Mouse (Mus musculus): ENCODE measurements around the gene Ccm2. TPM values are rescaled to one million over a fixed set of nuclear protein-coding genes. Genes with fewer than 3 reads are reported as not detected.

Ccm2 gene
- polyA plus RNA-seq, 1 experiment from 2014 or later, result 36.0 TPM

DNA sequence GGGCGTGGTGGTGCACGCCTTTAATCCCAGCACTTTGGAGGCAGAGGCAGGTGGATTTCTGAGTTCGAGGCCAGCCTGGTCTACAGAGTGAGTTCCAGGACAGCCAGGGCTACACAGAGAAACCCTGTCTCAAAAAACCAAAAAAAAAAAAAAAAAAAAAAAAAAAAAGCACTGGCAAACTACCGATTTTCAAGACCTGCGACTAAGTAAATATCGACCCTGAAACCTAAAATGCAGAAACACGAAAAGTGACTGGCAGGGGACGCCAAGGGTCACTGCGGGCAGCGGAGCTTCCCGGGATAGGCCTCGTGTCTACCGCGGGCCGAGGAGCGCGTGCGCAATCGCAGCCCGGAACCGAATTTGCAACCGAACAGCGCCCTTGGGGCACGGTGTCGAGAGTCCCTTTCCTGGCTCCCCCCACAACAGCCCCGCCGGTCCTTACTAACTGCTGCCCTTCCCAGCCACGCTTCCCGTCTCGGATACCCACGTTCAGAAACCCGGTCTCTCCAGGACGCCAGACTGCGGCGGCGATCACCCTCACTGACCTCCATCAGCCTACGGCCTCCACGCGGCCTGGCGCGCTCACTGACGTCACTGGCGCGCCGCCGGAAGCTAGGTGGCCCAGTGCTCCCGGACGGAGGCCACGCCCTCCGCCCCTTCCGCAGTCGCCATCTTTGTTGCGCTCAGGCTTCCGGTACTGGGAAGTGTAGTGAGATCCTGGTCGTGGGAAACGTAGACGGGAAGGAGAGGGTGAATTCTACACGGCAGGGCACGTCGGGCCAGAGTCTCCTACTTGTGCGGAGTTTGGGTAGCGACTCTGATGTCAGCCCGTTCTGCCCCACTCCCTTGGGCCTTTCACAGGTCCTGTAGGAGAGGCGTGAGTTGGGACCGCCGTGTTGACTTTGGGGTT lies 79.0 kb downstream of the Ccm2 start, which contains the start of gene Tbrg4:
TSS of gene Tbrg4 (minus strand) at position 590 of the 910 bp plus-strand sequence.
- peak within 1 kb of the TSS; percentile 84 for H3K4me2 ChIP-seq (ENCODE audit: low read depth, low read length)
- no peaks in the 10 kb centered on the region for H3K27me3 ChIP-seq (ENCODE audit: control insufficient read depth, insufficient read depth, low read depth, low read length)
- ATAC-seq (ENCODE audit: low read depth), result peak; percentile 93
- H3K9ac ChIP-seq (ENCODE audit: low read depth, low read length), result peak within 1 kb of the TSS; percentile 75
- H3K4me3 ChIP-seq (ENCODE audit: low read depth, low read length), result peak within 1 kb of the TSS; percentile 87
- under 1% methylated on average over 66 of the region's 66 CpGs for WGBS (ENCODE audit: insufficient replicate concordance)
- H3K36me3 ChIP-seq (ENCODE audit: control insufficient read depth, insufficient read depth), result peaks cover 18% of the 10 kb centered on the region
- no peaks in the 10 kb centered on the region for H3K9me3 ChIP-seq (replicated peaks; ENCODE audit: control insufficient read depth, low read length)
- H3K4me1 ChIP-seq (ENCODE audit: control insufficient read depth, low read depth, low read length), result peaks cover 32% of the 10 kb centered on the region
- H3K27ac ChIP-seq (ENCODE audit: low read length), result peak within 1 kb of the TSS; percentile 89

DNA sequence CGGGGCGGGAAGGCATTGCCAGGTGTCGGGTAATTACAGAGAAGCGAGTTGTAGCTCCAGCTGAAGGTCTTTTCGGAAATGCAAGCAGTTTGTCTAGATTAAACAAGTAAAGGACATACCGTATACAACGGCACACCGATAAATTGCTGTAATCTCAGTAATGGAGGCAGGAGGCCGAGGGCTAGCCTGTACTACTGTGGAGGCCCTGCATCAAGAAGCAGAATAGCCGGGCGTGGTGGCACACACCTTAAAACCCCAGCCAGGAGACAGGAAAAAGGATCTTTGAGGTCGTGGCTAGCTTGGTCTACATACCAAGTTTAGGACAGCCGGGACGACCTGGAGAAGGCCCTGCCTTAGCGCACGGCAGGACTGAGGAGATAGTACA lies 79.7 kb downstream of the Ccm2 start:
- Histone ChIP-seq H3K9me3 (replicated peaks; ENCODE audit: control insufficient read depth, low read length) (no peaks in the 10 kb centered on the region), H3K27ac (ENCODE audit: low read length) (peak overlapping the region; percentile 89), H3K4me3 (ENCODE audit: low read depth, low read length) (peak overlapping the region; percentile 87), H3K9ac (ENCODE audit: low read depth, low read length) (peak overlapping the region; percentile 75), H3K36me3 (ENCODE audit: control insufficient read depth, insufficient read depth) (peaks cover 12% of the 10 kb centered on the region), H3K27me3 (ENCODE audit: control insufficient read depth, insufficient read depth, low read depth, low read length) (no peaks in the 10 kb centered on the region), H3K4me1 (ENCODE audit: control insufficient read depth, low read depth, low read length) (peaks cover 32% of the 10 kb centered on the region), H3K4me2 (ENCODE audit: low read depth, low read length) (peak overlapping the region; percentile 84)
- peak; percentile 7 for ATAC-seq (ENCODE audit: low read depth)
- 6% methylated on average over 16 of the region's 16 CpGs for WGBS (ENCODE audit: insufficient replicate concordance)

DNA sequence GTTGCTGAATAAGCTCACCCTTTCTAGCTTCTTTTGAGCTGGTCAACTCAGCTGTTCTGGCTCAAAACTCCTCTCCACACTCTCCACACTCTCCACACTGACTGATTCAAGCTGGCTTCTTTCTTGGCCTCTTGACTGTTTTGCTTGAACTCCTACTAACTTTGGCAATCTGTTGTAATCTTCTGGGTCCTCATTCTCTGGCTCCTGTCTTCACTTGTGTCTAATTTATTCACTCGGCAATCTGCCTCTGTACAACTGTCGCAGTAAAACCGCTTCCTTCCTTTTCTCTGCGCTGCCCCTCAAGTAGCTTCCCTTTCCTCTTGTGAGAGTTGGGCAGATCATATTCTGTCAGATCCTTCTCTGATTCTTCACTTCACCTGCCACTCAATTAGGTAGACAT lies 81.0 kb downstream of the Ccm2 start:
- H3K9me3 ChIP-seq (replicated peaks; ENCODE audit: control insufficient read depth, low read length), result no peaks in the 10 kb centered on the region
- WGBS (ENCODE audit: insufficient replicate concordance), result 50% methylated on average over 4 of the region's 4 CpGs
- H3K36me3 ChIP-seq (ENCODE audit: control insufficient read depth, insufficient read depth), result peaks cover 6% of the 10 kb centered on the region
- no peak for ATAC-seq (ENCODE audit: low read depth)
- H3K4me1 ChIP-seq (ENCODE audit: control insufficient read depth, low read depth, low read length), result peaks cover 32% of the 10 kb centered on the region
- H3K4me3 ChIP-seq (ENCODE audit: low read depth, low read length), result no peak overlapping the region
- no peak overlapping the region for H3K4me2 ChIP-seq (ENCODE audit: low read depth, low read length)
- no peak overlapping the region for H3K9ac ChIP-seq (ENCODE audit: low read depth, low read length)
- peak overlapping the region; percentile 69 for H3K27ac ChIP-seq (ENCODE audit: low read length)
- no peaks in the 10 kb centered on the region for H3K27me3 ChIP-seq (ENCODE audit: control insufficient read depth, insufficient read depth, low read depth, low read length)

DNA sequence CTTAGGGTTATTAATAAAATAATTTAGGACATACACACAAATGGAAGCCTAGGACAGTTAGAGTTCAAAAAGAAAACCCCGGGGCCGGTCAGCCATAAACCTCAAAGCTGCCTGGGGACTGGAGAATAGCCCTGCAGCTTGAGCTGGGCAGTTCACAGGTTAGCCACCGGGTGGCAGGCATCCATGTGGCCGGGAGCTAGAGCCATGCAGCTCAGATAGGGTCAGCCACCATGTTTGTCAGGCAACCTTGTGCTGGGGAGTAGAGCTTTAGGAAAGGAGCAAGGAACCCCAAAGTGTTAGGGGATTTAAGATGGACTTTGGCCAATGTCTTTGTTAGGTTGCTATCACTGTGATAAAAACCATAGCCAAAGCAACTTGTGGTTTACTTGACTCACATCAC lies 81.9 kb downstream of the Ccm2 start:
- Histone ChIP-seq H3K9ac (ENCODE audit: low read depth, low read length) (no peak overlapping the region), H3K36me3 (ENCODE audit: control insufficient read depth, insufficient read depth) (no peaks in the 10 kb centered on the region; the same call in none of the 2 replicates), H3K9me3 (replicated peaks; ENCODE audit: control insufficient read depth, low read length) (no peaks in the 10 kb centered on the region), H3K27me3 (ENCODE audit: control insufficient read depth, insufficient read depth, low read depth, low read length) (no peaks in the 10 kb centered on the region), H3K4me3 (ENCODE audit: low read depth, low read length) (no peak overlapping the region), H3K4me1 (ENCODE audit: control insufficient read depth, low read depth, low read length) (peaks cover 27% of the 10 kb centered on the region), H3K4me2 (ENCODE audit: low read depth, low read length) (no peak overlapping the region), H3K27ac (ENCODE audit: low read length) (no peak overlapping the region)
- ATAC-seq (ENCODE audit: low read depth), result no peak
- WGBS (ENCODE audit: insufficient replicate concordance), result 21% methylated on average over 4 of the region's 4 CpGs

DNA sequence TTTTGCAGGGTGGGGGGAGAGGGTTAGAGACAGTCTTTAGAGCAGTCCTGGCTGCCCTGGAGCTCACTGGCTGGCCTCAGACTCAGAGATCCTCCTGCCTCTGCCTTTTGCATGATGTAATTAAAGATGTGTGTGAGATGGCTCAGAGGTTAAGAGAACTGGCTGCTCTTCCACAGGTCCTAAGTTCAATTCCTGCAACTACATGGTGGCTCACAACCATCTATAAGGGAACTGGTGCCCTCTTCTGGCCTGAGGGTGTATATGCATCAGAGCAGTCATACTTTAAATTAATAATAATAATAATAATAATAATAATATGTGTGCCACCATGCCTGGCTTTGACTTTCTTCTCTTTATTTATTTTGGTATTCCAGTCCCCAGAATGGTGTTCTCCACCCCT lies 83.0 kb downstream of the Ccm2 start:
- Histone ChIP-seq H3K27ac (ENCODE audit: low read length) (no peak overlapping the region), H3K9ac (ENCODE audit: low read depth, low read length) (no peak overlapping the region), H3K4me3 (ENCODE audit: low read depth, low read length) (no peak overlapping the region), H3K4me2 (ENCODE audit: low read depth, low read length) (no peak overlapping the region), H3K4me1 (ENCODE audit: control insufficient read depth, low read depth, low read length) (peaks cover 16% of the 10 kb centered on the region), H3K36me3 (ENCODE audit: control insufficient read depth, insufficient read depth) (no peaks in the 10 kb centered on the region), H3K9me3 (replicated peaks; ENCODE audit: control insufficient read depth, low read length) (no peaks in the 10 kb centered on the region), H3K27me3 (ENCODE audit: control insufficient read depth, insufficient read depth, low read depth, low read length) (no peaks in the 10 kb centered on the region)
- no peak for ATAC-seq (ENCODE audit: low read depth)

DNA sequence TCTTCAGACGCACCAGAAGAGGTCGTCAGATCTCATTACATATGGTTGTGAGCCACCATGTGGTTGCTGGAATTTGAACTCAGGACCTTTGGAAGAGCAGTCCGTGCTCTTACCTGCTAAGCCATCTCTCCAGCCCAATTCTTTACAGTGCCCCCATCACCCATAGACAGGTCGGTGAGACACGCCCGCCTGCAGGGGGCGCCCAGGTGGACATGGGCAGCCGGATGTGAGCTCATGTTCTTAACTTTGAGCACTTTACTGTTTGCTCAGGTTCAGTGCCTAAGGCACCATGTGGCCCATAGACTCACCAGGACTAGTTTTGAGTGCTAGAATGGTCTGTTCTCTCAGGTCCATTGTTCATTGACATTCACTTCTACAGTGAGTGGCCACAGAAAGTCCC lies 89.5 kb downstream of the Ccm2 start:
- 55% methylated on average over 8 of the region's 8 CpGs for WGBS (ENCODE audit: insufficient replicate concordance)
- H3K4me3 ChIP-seq (ENCODE audit: low read depth, low read length), result no peak overlapping the region
- H3K9ac ChIP-seq (ENCODE audit: low read depth, low read length), result no peak overlapping the region
- no peaks in the 10 kb centered on the region for H3K27me3 ChIP-seq (ENCODE audit: control insufficient read depth, insufficient read depth, low read depth, low read length)
- no peak for ATAC-seq (ENCODE audit: low read depth)
- H3K27ac ChIP-seq (ENCODE audit: low read length), result no peak overlapping the region
- no peaks in the 10 kb centered on the region for H3K36me3 ChIP-seq (ENCODE audit: control insufficient read depth, insufficient read depth)
- no peak overlapping the region for H3K4me2 ChIP-seq (ENCODE audit: low read depth, low read length)
- no peaks in the 10 kb centered on the region for H3K4me1 ChIP-seq (ENCODE audit: control insufficient read depth, low read depth, low read length)
- H3K9me3 ChIP-seq (replicated peaks; ENCODE audit: control insufficient read depth, low read length), result no peaks in the 10 kb centered on the region

DNA sequence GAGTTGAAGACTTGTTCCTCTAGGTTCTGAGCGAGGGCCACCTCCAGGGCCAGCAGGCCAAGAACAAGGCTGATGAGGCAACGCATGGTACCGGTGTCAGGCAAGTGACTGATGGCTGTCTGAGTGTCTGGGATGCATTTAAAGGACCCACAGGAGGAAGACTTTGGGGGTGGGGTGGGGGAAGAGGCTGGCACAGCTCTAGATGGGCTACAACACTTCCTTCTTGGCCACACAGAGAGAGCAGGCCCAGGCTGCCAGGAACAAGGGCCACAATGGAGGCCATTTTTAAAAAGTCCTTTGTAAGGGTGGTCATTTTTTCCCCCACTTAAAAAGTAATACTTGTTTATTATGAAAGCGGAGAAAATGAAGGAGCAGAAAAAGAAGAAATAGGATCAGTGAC lies 91.8 kb downstream of the Ccm2 start, which contains the start of gene Wap:
TSS of gene Wap (minus strand) at position 101 of the 400 bp plus-strand sequence.
- Histone ChIP-seq H3K27ac (ENCODE audit: low read length) (no peak within 1 kb of the TSS), H3K27me3 (ENCODE audit: control insufficient read depth, insufficient read depth, low read depth, low read length) (no peaks in the 10 kb centered on the region), H3K4me1 (ENCODE audit: control insufficient read depth, low read depth, low read length) (no peaks in the 10 kb centered on the region), H3K36me3 (ENCODE audit: control insufficient read depth, insufficient read depth) (no peaks in the 10 kb centered on the region), H3K4me3 (ENCODE audit: low read depth, low read length) (no peak within 1 kb of the TSS), H3K9me3 (replicated peaks; ENCODE audit: control insufficient read depth, low read length) (no peaks in the 10 kb centered on the region), H3K9ac (ENCODE audit: low read depth, low read length) (no peak within 1 kb of the TSS), H3K4me2 (ENCODE audit: low read depth, low read length) (no peak within 1 kb of the TSS)
- 71% methylated on average over 4 of the region's 4 CpGs for WGBS (ENCODE audit: insufficient replicate concordance)
- ATAC-seq (ENCODE audit: low read depth), result no peak

DNA sequence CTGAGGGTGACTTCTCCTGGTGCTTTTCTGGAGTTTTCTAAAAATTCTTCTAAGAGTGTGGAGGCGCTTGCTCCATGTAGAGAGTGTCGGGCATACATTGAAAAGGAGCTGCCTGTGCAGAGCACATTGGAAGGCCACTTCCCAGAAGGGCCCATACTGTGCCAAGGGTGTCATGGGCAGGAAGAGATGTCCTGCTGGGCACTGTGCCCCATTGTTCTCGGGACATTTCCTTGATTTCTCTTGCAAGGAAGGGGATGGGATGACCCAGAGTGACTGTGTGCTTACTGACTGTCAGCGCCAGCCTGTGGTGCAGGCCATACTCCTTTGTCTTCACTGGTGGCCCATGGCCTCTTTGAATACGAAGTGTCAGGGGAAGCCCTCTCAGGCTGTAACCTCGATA lies 92.4 kb downstream of the Ccm2 start:
- no peak overlapping the region for H3K9ac ChIP-seq (ENCODE audit: low read depth, low read length)
- 53% methylated on average over 6 of the region's 6 CpGs for WGBS (ENCODE audit: insufficient replicate concordance)
- H3K4me1 ChIP-seq (ENCODE audit: control insufficient read depth, low read depth, low read length), result no peaks in the 10 kb centered on the region
- H3K36me3 ChIP-seq (ENCODE audit: control insufficient read depth, insufficient read depth), result no peaks in the 10 kb centered on the region
- H3K27ac ChIP-seq (ENCODE audit: low read length), result no peak overlapping the region
- H3K4me3 ChIP-seq (ENCODE audit: low read depth, low read length), result no peak overlapping the region
- H3K9me3 ChIP-seq (replicated peaks; ENCODE audit: control insufficient read depth, low read length), result no peaks in the 10 kb centered on the region
- H3K4me2 ChIP-seq (ENCODE audit: low read depth, low read length), result no peak overlapping the region
- no peak for ATAC-seq (ENCODE audit: low read depth)
- H3K27me3 ChIP-seq (ENCODE audit: control insufficient read depth, insufficient read depth, low read depth, low read length), result no peaks in the 10 kb centered on the region

DNA sequence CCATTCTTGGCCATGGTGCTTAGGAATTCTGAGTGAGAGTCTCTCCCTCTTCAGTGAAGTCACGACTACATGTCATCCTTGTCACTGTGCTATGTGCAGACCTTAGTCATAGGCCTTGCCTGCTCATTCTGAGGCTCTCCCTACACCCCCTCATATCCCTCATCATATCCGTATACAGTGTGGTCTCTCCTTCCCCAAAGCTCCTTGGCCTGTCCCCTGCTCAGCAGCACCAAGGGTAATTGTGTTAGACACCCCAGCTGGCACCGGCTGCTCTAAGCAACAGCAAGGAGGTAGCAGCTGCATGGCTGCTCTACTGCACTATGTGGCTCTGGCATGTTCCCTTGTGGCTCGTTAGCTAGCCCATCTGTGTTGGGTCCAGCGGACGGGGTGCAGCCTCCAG lies 97.9 kb downstream of the Ccm2 start:
- ATAC-seq (ENCODE audit: low read depth), result no peak
- Histone ChIP-seq H3K4me1 (ENCODE audit: control insufficient read depth, low read depth, low read length) (no peaks in the 10 kb centered on the region), H3K36me3 (ENCODE audit: control insufficient read depth, insufficient read depth) (no peaks in the 10 kb centered on the region), H3K9me3 (replicated peaks; ENCODE audit: control insufficient read depth, low read length) (no peaks in the 10 kb centered on the region), H3K27ac (ENCODE audit: low read length) (no peak overlapping the region), H3K27me3 (ENCODE audit: control insufficient read depth, insufficient read depth, low read depth, low read length) (no peaks in the 10 kb centered on the region), H3K4me2 (ENCODE audit: low read depth, low read length) (no peak overlapping the region), H3K9ac (ENCODE audit: low read depth, low read length) (no peak overlapping the region), H3K4me3 (ENCODE audit: low read depth, low read length) (no peak overlapping the region)
- WGBS (ENCODE audit: insufficient replicate concordance), result 63% methylated on average over 6 of the region's 6 CpGs

All from liver, embryonic 16.5 days (tissue).